Mouse (Mus musculus): ENCODE data around the gene Rab3d.

Rab3d gene

DNA sequence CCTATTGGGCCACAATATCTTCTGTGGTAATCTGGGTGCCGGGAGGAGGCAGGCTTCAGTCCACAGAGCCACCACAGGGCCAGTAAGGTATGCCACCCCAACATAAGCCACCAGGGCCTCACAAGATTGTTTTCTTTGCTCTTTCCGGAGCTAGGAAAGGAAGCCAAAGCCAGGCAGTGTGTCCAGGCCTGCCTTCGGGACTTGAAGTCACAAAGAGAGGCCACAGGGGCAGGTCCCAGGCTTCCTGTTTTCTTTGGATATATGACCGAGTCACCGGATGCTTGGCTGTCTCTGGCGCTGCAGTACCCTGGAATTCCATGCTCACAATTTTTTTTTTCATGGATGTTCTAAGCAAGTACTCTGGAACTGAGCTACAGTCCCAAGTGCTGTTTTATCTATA is 59.9 kb downstream of the Rab3d start:
- in situ Hi-C loops (cut with MboI; ENCODE audit: low pct_unique_long_range_greater_than_20kb in 1 of 2, low sequenced_read_pairs in 2 of 2, unreplicated experiment in 1 of 2): no loop called here

DNA sequence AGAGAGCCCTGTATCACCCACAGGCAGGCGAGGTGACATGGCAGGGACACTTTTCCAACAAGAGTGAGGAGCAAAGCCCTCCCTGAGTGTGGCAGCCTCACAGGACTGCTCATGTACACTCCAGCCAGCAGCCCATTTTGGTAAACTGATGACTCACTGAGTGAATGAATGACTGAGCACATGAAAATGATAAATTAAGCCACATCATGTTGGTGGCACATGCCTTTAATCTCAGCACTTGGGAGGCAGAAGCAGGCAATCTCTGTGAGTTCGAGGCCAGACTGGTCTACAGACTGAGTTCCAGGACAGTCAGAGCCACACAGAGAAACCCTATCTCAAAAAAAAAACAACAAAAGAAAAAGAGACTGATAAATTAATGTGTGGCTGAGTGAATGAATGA is 60.5 kb downstream of the Rab3d start:
- in situ Hi-C loops (cut with MboI; ENCODE audit: low pct_unique_long_range_greater_than_20kb in 1 of 2, low sequenced_read_pairs in 2 of 2, unreplicated experiment in 1 of 2): no loop called here
